Mouse (Mus musculus) liver, postnatal 0 days (tissue): ENCODE measurements around the gene Slc10a1.
"Not testable (repeated sequence)": the region's sequence is repeated elsewhere in the genome, so short reads cannot be mapped to it uniquely, and the experiment has no call there.

Experiments used
- CTCF ChIP-seq: sonication (generic); IDR thresholded peaks from 2 replicates; pipeline ENCODE4 v1.5.1; 2016; ENCODE audit warnings: antibody characterized with exemption, low read depth
- EP300 ChIP-seq: IDR thresholded peaks from 2 replicates; pipeline ENCODE4 v1.6.1; 2016; ENCODE audit warnings: antibody characterized with exemption, low read depth, mild to moderate bottlenecking

DNA sequence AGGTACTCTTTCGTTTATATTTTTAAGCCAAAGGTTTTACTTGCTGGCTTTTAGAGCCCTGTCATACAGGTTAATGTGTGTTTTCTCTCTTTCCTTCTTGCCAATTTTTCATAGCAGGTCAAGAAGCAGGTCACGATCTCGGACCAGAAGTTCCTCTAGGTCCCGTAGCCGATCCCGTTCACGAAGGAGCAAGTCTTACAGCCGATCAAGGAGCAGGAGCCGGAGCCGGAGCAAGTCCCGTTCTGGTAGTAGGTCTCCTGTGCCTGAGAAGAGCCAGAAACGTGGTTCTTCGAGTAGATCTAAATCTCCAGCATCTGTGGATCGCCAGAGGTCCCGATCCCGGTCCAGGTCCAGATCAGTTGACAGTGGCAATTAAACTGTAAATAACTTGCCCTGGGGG lies 18.9 kb downstream of the Slc10a1 start:
- TF ChIP-seq CTCF, EP300: not testable (repeated sequence)
